Mouse (Mus musculus) limb, embryonic 12.5 days (tissue): ENCODE results near the gene Galnt14. TPM values are rescaled to one million over a fixed set of nuclear protein-coding genes. Genes with fewer than 3 reads are reported as not detected.

ENCODE experiments used
- ATAC-seq: fragments of 200-750 bp; cut with Nextera tagmentation; 2 replicates; pipeline ENCODE4 v1.8.0; 2017; ENCODE audit warnings: low read depth, moderate TSS enrichment; ENCODE audit not compliant: insufficient number of reproducible peaks, insufficient read depth, low FRiP score, low TSS enrichment
- H3K27ac ChIP-seq: fragments of 300-500 bp; sonication (generic); 2 replicates; pipeline ENCODE4 v1.5.1; 2016; ENCODE audit warnings: mild to moderate bottlenecking, moderate library complexity
- H3K27me3 ChIP-seq: fragments of 300-500 bp; sonication (generic); 2 replicates; pipeline ENCODE4 v1.6.1; 2016; ENCODE audit warnings: mild to moderate bottlenecking, moderate library complexity
- H3K36me3 ChIP-seq: fragments of 300-500 bp; sonication (generic); 2 replicates; pipeline ENCODE4 v1.6.1; 2016; ENCODE audit warnings: mild to moderate bottlenecking, moderate library complexity
- H3K4me1 ChIP-seq: fragments of 300-500 bp; sonication (generic); replicated peaks from 2 replicates; pipeline ENCODE4 v1.6.1; 2016
- H3K4me2 ChIP-seq: fragments of 300-500 bp; sonication (generic); 2 replicates; pipeline ENCODE4 v1.6.1; 2016; ENCODE audit warnings: mild to moderate bottlenecking, moderate library complexity
- H3K4me3 ChIP-seq: fragments of 300-500 bp; sonication (generic); replicated peaks from 2 replicates; pipeline ENCODE4 v1.5.1; 2016; ENCODE audit warnings: mild to moderate bottlenecking
- H3K9ac ChIP-seq: fragments of 300-500 bp; sonication (generic); replicated peaks from 2 replicates; pipeline ENCODE4 v1.6.1; 2016; ENCODE audit warnings: mild to moderate bottlenecking, moderate library complexity
- H3K9me3 ChIP-seq: fragments of 300-500 bp; sonication (generic); 2 replicates; pipeline ENCODE4 v1.6.1; 2016; ENCODE audit warnings: mild to moderate bottlenecking, moderate library complexity
- WGBS: fragments of 180-500 bp; shearing (Covaris S2); methylation state at CpG from one replicate; pipeline ENCODE4 v1.1.7; 2016; 5-methylcytosine and 5-hydroxymethylcytosine counted together
- polyA plus RNA-seq: library from polyadenylated mRNA; unstranded; fragments of >200 nt; fragmentation: Nextera tagmentation; extraction: Ambion mirVana; gene quantifications from 2 replicates; pipeline ENCODE4 v1.2.1, GENCODE M21; 2016

Galnt14 gene
- polyA plus RNA-seq, 1 experiment from 2014 or later = 1.8 TPM

GRCm38 (mm10) chr17:73504111-73504510 lies 206.1 kb downstream of the Galnt14 start:
- H3K4me1 ChIP-seq = no peaks in the 10 kb centered on the region
- no peaks in the 10 kb centered on the region for H3K9me3 ChIP-seq
- no peak overlapping the region for H3K9ac ChIP-seq
- H3K27ac ChIP-seq = no peak overlapping the region
- H3K36me3 ChIP-seq = no peaks in the 10 kb centered on the region
- no peak for ATAC-seq
- no peak overlapping the region for H3K4me2 ChIP-seq
- 90% methylated on average over 4 of the region's 4 CpGs for WGBS
- no peaks in the 10 kb centered on the region for H3K27me3 ChIP-seq
- no peak overlapping the region for H3K4me3 ChIP-seq

GRCm38 (mm10) chr17:73502613-73503012 lies 207.6 kb downstream of the Galnt14 start:
- 85% methylated on average over 4 of the region's 4 CpGs for WGBS
- Histone ChIP-seq H3K4me3 (no peak overlapping the region), H3K27me3 (no peaks in the 10 kb centered on the region), H3K4me1 (no peaks in the 10 kb centered on the region), H3K4me2 (no peak overlapping the region), H3K27ac (no peak overlapping the region), H3K9me3 (no peaks in the 10 kb centered on the region), H3K36me3 (no peaks in the 10 kb centered on the region), H3K9ac (no peak overlapping the region)
- no peak for ATAC-seq

DNA sequence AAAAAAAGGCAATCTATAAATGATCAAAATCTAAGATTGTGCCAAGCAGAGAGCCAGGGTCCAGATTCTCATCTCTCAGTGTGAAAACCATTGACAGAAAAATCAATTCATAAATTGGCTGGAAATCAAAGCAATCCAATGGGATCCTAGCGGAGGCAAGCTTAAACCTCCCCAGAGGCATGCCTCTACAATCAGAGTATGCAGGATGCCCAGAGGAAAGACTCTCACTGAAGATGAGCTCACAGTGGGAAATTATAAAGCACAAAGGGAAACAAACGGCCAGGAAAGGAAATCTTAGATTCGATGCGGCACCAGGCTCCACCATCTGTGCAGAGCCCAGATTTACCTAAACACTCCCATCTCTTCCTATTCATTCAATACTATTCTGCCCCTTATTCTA lies 220.7 kb downstream of the Galnt14 start:
- Histone ChIP-seq H3K27me3 (no peaks in the 10 kb centered on the region), H3K4me3 (no peak overlapping the region), H3K4me2 (no peak overlapping the region), H3K9me3 (no peaks in the 10 kb centered on the region), H3K36me3 (no peaks in the 10 kb centered on the region), H3K4me1 (no peaks in the 10 kb centered on the region), H3K9ac (no peak overlapping the region), H3K27ac (no peak overlapping the region)
- ATAC-seq = no peak
- 90% methylated on average over 4 of the region's 4 CpGs for WGBS

- H3K27me3 ChIP-seq = no peaks in the 10 kb centered on the region
- no peak for ATAC-seq
- H3K9me3 ChIP-seq = no peaks in the 10 kb centered on the region
- no peak overlapping the region for H3K4me2 ChIP-seq
- WGBS = 26% methylated on average over 13 of the region's 13 CpGs
- no peak overlapping the region for H3K9ac ChIP-seq
- no peak overlapping the region for H3K27ac ChIP-seq
- no peak overlapping the region for H3K4me3 ChIP-seq
- no peaks in the 10 kb centered on the region for H3K36me3 ChIP-seq
- no peaks in the 10 kb centered on the region for H3K4me1 ChIP-seq
Observed at GRCm38 (mm10) chr17:73487792-73488191, 222.5 kb downstream of the Galnt14 start.

DNA sequence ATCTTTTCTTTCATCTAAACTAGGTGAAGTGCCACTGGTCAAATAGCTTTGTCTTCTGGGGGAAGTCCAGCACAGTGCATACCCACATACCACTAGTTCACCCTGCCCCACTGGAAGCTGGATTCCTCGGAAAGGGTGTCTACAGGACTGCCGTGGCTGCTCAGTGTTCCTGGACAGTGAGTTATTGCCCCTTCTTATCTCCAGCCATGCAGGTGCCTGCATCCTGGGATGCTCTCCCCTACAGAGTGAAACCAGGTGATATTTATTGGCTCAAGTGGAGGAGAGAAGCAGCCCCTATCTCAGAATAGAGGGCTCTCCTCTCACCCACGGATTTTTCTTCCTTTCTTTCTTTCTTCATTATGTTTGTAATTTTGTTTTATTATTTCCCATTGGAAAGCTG lies 222.9 kb downstream of the Galnt14 start:
- Histone ChIP-seq H3K27me3 (no peaks in the 10 kb centered on the region), H3K4me2 (no peak overlapping the region), H3K9ac (no peak overlapping the region), H3K36me3 (no peaks in the 10 kb centered on the region), H3K9me3 (no peaks in the 10 kb centered on the region), H3K4me3 (no peak overlapping the region), H3K27ac (no peak overlapping the region), H3K4me1 (no peaks in the 10 kb centered on the region)
- ATAC-seq = no peak
- WGBS = 68% methylated on average over 3 of the region's 3 CpGs

- H3K9ac ChIP-seq = no peak overlapping the region
- H3K4me3 ChIP-seq = no peak overlapping the region
- no peak overlapping the region for H3K4me2 ChIP-seq
- no peaks in the 10 kb centered on the region for H3K27me3 ChIP-seq
- no peaks in the 10 kb centered on the region for H3K4me1 ChIP-seq
- 65% methylated on average over 11 of the region's 11 CpGs for WGBS
- no peak for ATAC-seq
- no peaks in the 10 kb centered on the region for H3K36me3 ChIP-seq
- H3K27ac ChIP-seq = no peak overlapping the region
- no peaks in the 10 kb centered on the region for H3K9me3 ChIP-seq
Observed at GRCm38 (mm10) chr17:73477096-73478076, 232.9 kb downstream of the Galnt14 start.

- Histone ChIP-seq H3K9ac (no peak overlapping the region), H3K4me1 (no peaks in the 10 kb centered on the region), H3K9me3 (no peaks in the 10 kb centered on the region), H3K4me2 (no peak overlapping the region), H3K27ac (no peak overlapping the region), H3K27me3 (no peaks in the 10 kb centered on the region), H3K36me3 (no peaks in the 10 kb centered on the region), H3K4me3 (no peak overlapping the region)
- ATAC-seq = no peak
- WGBS = 39% methylated on average over 7 of the region's 7 CpGs
Observed at GRCm38 (mm10) chr17:73474371-73474770, 235.9 kb downstream of the Galnt14 start.

GRCm38 (mm10) chr17:73473012-73473411 lies 237.2 kb downstream of the Galnt14 start:
- no peaks in the 10 kb centered on the region for H3K36me3 ChIP-seq
- no peak for ATAC-seq
- H3K27ac ChIP-seq = no peak overlapping the region
- H3K9me3 ChIP-seq = no peaks in the 10 kb centered on the region
- H3K9ac ChIP-seq = no peak overlapping the region
- 77% methylated on average over 3 of the region's 3 CpGs for WGBS
- no peak overlapping the region for H3K4me2 ChIP-seq
- no peaks in the 10 kb centered on the region for H3K4me1 ChIP-seq
- H3K27me3 ChIP-seq = no peaks in the 10 kb centered on the region
- H3K4me3 ChIP-seq = no peak overlapping the region

DNA sequence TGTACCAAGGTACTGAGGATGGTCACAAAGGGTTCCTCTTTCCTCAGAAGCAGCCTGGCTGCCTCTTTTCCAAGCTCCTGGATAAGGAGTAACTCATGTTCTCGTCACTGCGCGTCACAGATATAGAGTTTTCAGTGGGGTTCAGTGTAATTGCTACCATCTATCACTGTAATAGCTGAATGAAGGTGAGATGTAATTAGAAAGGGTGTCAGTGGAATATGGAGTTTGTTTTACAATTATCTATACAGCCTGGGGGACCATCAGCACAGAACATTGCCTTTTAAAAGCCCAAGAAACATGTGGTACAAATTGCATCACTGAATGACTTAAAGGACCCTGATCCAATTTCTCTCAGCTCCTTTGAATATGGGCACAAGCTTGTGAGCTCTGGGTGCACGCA lies 249.4 kb downstream of the Galnt14 start:
- H3K27me3 ChIP-seq = no peaks in the 10 kb centered on the region
- no peak overlapping the region for H3K4me3 ChIP-seq
- H3K4me2 ChIP-seq = no peak overlapping the region
- H3K27ac ChIP-seq = no peak overlapping the region
- H3K9me3 ChIP-seq = no peaks in the 10 kb centered on the region
- no peaks in the 10 kb centered on the region for H3K4me1 ChIP-seq
- no peaks in the 10 kb centered on the region for H3K36me3 ChIP-seq
- ATAC-seq = no peak
- 79% methylated on average over 4 of the region's 4 CpGs for WGBS
- no peak overlapping the region for H3K9ac ChIP-seq

GRCm38 (mm10) chr17:73458741-73459140 lies 251.5 kb downstream of the Galnt14 start:
- 73% methylated on average over 4 of the region's 4 CpGs for WGBS
- Histone ChIP-seq H3K9ac (no peak overlapping the region), H3K4me1 (no peaks in the 10 kb centered on the region), H3K4me2 (no peak overlapping the region), H3K27me3 (no peaks in the 10 kb centered on the region), H3K27ac (no peak overlapping the region), H3K36me3 (no peaks in the 10 kb centered on the region), H3K9me3 (no peaks in the 10 kb centered on the region), H3K4me3 (no peak overlapping the region)
- ATAC-seq = no peak

- H3K27ac ChIP-seq = no peak overlapping the region
- H3K4me1 ChIP-seq = no peaks in the 10 kb centered on the region
- no peaks in the 10 kb centered on the region for H3K27me3 ChIP-seq
- ATAC-seq = no peak
- H3K9ac ChIP-seq = no peak overlapping the region
- H3K4me2 ChIP-seq = no peak overlapping the region
- WGBS = 68% methylated on average over 2 of the region's 2 CpGs
- H3K4me3 ChIP-seq = no peak overlapping the region
- no peaks in the 10 kb centered on the region for H3K36me3 ChIP-seq
- no peaks in the 10 kb centered on the region for H3K9me3 ChIP-seq
Observed at GRCm38 (mm10) chr17:73456551-73456950, 253.7 kb downstream of the Galnt14 start.

DNA sequence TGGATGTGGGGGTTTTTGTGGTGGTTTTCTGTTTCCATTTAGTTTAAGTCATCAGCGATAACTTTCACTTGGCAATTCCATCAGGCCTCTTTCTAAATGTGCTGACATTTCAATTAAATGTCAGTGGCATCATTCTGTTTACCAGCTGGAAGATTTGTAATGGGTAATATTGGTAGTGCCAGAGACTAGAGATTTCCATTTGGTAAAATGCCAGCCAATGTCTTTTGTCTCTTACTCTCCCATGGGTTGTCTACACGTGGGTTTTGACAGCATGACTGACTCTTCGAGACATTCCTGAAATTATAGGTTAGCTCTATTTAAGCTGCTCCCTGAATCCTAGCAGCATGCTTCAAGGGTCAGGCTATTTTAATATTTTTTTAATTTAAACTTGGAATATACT lies 256.6 kb downstream of the Galnt14 start:
- 82% methylated on average over 3 of the region's 3 CpGs for WGBS
- H3K4me1 ChIP-seq = no peaks in the 10 kb centered on the region
- H3K27ac ChIP-seq = no peak overlapping the region
- H3K27me3 ChIP-seq = no peaks in the 10 kb centered on the region
- no peak for ATAC-seq
- H3K9ac ChIP-seq = no peak overlapping the region
- no peak overlapping the region for H3K4me3 ChIP-seq
- no peak overlapping the region for H3K4me2 ChIP-seq
- H3K9me3 ChIP-seq = no peaks in the 10 kb centered on the region
- no peaks in the 10 kb centered on the region for H3K36me3 ChIP-seq
